Mouse (Mus musculus) E14TG2a.4 (cell line): ENCODE data around the gene Exosc5.
A peak's percentile ranks its signal among the peaks of the same experiment; 100 is the strongest.

Experiments
- H3K27me3 ChIP-seq: 2 replicates; pipeline ENCODE4 v1.6.1; 2014; ENCODE audit warnings: low read length, control low read depth; ENCODE audit not compliant: insufficient read depth
- H3K36me3 ChIP-seq: 2 replicates; pipeline ENCODE4 v1.6.1; 2014; ENCODE audit warnings: low read length, control low read depth; ENCODE audit not compliant: insufficient read depth
- H3K4me1 ChIP-seq: replicated peaks from 2 replicates; pipeline ENCODE4 v1.6.1; 2014; ENCODE audit warnings: low read depth, low read length, control low read depth
- H3K4me3 ChIP-seq: replicated peaks from 2 replicates; pipeline ENCODE4 v1.5.1; 2014; ENCODE audit warnings: mild to moderate bottlenecking, low read length
- H3K9me3 ChIP-seq: 2 replicates; pipeline ENCODE4 v1.6.1; 2014; ENCODE audit warnings: low read length, control low read depth
- CTCF ChIP-seq: conservative IDR thresholded peaks from 2 replicates; pipeline ENCODE4 v1.5.1; 2014; ENCODE audit warnings: low read length
- NANOG ChIP-seq: IDR thresholded peaks from 2 replicates; pipeline ENCODE4 v1.6.1; 2014; ENCODE audit warnings: borderline replicate concordance, low read length, mixed read lengths
- POU5F1 ChIP-seq: IDR thresholded peaks from 2 replicates; pipeline ENCODE4 v1.6.1; 2014; ENCODE audit warnings: low read length, borderline replicate concordance

The Exosc5 gene

DNA sequence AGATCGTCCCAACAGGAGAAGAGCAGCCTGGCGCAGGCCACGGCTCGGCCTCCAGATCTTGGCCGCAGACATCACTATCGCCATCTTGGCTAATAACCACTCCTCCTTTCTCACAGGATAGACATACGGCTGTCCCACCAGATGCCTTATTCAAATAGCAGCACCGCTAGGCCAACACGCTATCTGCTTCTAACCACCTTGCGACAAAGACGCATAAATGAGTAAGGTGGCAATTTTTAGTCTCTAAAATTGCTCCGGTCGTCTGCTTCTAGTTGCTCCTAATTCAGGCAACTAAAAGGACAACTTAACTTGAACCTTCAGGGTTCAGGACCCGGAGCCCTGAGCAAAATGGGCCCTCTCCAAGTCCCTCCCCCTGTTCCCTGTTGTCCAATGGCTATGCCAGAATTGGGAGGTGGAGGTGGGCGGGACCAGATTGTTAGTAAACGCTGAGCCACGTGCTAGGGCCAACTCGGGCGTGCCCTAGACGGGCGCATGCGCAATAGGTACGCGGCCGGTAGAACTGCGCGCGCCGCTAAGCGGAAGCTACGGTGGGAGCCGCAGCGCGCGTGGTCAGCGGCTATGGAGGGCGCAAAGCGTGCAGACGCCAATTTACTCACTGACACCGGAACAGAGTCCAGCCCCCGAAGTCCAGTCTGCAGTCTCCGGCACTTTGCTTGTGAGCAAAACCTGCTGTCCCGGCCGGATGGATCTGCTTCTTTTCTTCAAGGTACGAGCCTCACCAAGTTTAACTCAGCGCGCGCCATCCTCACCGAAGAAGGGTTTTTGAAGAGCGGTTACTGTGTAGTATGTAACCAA lies at the start of gene Exosc5, which contains the start of gene Bckdha:
Exosc5 (plus strand) TSS at position 508 of the 816 bp plus-strand sequence.
Bckdha (minus strand) TSS at position 325 of the 816 bp plus-strand sequence.
- Histone ChIP-seq H3K4me3 (peak within 1 kb of the TSS; percentile 89), H3K9me3 (no peaks in the 10 kb centered on the region), H3K4me1 (peaks cover 84% of the 10 kb centered on the region), H3K36me3 (peaks cover 45% of the 10 kb centered on the region), H3K27me3 (no peaks in the 10 kb centered on the region)
- TF ChIP-seq NANOG = no peak
- no peak for TF ChIP-seq POU5F1
- no peak for TF ChIP-seq CTCF

DNA sequence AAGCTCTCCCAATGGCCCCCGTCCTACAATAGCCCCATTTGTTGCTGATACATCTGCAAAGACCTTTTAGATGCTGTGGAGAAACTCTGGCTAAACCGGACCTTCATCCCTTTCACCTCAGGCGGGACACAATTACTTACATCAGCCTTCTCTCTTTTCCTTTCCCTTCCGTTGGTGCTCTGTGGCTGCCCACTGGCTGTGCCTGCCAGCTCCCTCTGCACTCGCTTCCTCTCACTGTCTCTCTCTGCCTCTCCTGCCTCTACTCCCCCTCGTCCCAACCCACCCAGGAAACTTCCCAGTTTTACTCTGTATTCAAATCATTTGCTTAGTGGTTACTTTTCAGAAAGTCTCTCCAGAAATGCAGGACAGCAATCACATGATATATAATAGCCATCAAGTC lies 48.9 kb upstream of the Exosc5 start:
- H3K27me3 ChIP-seq = peaks cover 10% of the 10 kb centered on the region
- no peak overlapping the region for H3K4me3 ChIP-seq
- peaks cover 6% of the 10 kb centered on the region; the same call in 1 of the 2 replicates for H3K4me1 ChIP-seq
- H3K36me3 ChIP-seq = no peaks in the 10 kb centered on the region
- H3K9me3 ChIP-seq = no peaks in the 10 kb centered on the region
- no peak for TF ChIP-seq CTCF
- TF ChIP-seq NANOG = no peak
- TF ChIP-seq POU5F1 = no peak

DNA sequence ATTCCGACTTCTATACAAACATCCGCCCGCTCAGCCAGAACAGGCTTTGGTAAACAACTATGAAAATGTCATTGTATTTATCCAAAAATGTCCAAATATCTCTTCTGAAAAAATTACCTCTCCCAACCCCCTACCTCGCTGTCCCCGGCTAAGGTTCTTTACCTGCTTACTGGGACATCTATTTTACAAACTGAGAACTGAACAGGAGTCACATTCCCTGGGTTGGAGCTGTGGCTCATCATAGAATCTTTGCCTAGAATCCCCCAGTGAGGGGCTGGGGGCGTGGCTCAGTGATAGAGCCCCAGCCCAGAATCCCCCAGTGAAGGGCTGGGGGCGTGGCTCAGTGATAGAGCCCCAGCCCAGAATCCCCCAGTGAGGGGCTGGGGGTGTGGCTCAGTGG lies 47.5 kb upstream of the Exosc5 start:
- H3K4me3 ChIP-seq = no peak overlapping the region
- H3K4me1 ChIP-seq = peaks cover 6% of the 10 kb centered on the region; the same call in 1 of the 2 replicates
- no peaks in the 10 kb centered on the region for H3K36me3 ChIP-seq
- H3K27me3 ChIP-seq = peaks cover 18% of the 10 kb centered on the region
- no peak for TF ChIP-seq NANOG
- TF ChIP-seq POU5F1 = no peak
- no peak for TF ChIP-seq CTCF
- H3K9me3 ChIP-seq = no peaks in the 10 kb centered on the region

DNA sequence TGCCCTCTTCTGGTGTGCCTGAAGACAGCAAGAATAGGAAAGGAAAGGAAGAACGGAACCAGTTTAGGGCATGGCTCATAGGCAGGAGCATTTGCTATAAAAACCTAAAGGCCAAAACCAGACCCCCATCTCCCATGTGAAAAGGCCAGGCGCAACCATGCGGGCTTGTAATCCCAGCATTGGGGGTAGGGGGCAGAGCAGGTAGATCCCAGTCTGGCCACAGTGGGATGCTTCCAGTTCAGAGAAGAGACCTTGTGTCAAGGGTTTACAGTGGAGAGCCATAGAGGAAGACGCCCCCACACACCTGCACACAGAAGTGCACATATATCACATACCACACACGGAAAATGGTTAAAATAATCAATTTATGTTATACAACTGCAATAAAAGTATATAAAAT lies 44.9 kb upstream of the Exosc5 start:
- Histone ChIP-seq H3K9me3 (no peaks in the 10 kb centered on the region), H3K4me1 (peaks cover 23% of the 10 kb centered on the region), H3K27me3 (peaks cover 16% of the 10 kb centered on the region), H3K36me3 (no peaks in the 10 kb centered on the region), H3K4me3 (no peak overlapping the region)
- TF ChIP-seq NANOG (no peak), POU5F1 (no peak), CTCF (no peak; the same call in 1 of the 2 replicates)

DNA sequence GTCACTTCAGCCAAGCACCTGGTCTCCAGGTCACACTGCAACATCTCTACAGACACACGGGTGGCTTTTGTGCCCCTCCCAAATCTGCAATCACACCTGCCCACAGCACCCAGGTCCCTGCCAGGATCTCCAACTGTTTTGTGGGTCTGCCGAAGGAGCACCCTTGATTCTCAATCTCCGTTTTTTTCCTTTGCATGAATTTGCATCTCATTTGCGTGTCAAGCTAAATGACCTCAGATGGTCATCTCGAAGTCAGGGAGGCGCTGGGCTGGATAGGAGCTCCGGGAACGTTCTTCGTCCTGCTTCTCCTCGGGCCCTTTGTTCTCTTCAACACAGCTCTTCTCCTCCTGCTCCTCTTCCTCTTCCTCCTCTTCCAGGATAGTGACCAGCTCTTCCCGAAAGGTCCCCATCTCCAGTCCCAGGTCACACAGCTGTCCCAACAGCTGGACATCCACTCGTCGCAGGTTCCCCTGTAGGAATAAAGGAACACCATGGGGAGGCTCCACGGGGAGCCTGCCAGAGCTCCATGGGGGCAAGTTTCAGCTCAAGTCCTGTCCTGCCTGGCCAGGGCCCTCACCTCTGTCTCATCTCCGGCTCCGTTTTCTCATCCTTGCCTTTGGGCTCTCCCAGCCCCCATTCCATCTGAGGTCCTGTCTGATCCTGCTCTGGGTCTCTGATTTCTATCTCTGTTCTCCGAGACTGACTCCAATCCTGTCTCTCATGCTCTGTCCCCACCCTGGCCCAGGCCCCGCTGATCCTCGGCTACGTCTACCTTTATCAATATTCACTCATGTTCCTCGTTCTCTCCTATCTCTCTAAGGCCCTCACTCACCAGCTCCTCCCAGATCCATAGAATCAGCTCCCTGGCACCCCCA lies 43.9 kb upstream of the Exosc5 start:
- TF ChIP-seq CTCF (no peak), NANOG (no peak), POU5F1 (no peak)
- peaks cover 12% of the 10 kb centered on the region; the same call in 1 of the 2 replicates for H3K27me3 ChIP-seq
- peaks cover 29% of the 10 kb centered on the region for H3K4me1 ChIP-seq
- H3K36me3 ChIP-seq = 0 out of 2 replicates have a peak, but pooled peaks cover under 1% of the 10 kb centered on the region
- H3K4me3 ChIP-seq = no peak overlapping the region
- H3K9me3 ChIP-seq = no peaks in the 10 kb centered on the region

DNA sequence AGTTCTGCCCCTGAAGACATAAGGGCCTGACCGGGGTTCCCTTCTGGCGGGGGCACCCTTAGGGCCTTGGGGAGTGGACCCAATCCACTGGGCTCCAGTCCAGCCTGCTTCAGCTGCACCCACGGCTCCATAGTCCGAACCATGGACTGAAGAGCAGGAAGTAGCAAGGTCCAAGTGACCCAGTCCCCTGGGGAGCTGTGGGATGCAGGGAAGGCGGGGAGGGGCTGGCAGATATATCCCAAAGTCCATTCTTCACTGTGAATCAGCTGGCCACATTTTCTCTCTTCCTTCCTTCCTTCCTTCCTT lies 43.3 kb upstream of the Exosc5 start, which contains the start of gene Erich4:
Erich4 (minus strand) TSS at position 187 of the 306 bp plus-strand sequence.
- Histone ChIP-seq H3K4me1 (peaks cover 35% of the 10 kb centered on the region), H3K4me3 (no peak within 1 kb of the TSS), H3K27me3 (peaks cover 12% of the 10 kb centered on the region; the same call in 1 of the 2 replicates), H3K36me3 (peaks cover 6% of the 10 kb centered on the region), H3K9me3 (no peaks in the 10 kb centered on the region)
- TF ChIP-seq NANOG (no peak), CTCF (no peak), POU5F1 (no peak)

DNA sequence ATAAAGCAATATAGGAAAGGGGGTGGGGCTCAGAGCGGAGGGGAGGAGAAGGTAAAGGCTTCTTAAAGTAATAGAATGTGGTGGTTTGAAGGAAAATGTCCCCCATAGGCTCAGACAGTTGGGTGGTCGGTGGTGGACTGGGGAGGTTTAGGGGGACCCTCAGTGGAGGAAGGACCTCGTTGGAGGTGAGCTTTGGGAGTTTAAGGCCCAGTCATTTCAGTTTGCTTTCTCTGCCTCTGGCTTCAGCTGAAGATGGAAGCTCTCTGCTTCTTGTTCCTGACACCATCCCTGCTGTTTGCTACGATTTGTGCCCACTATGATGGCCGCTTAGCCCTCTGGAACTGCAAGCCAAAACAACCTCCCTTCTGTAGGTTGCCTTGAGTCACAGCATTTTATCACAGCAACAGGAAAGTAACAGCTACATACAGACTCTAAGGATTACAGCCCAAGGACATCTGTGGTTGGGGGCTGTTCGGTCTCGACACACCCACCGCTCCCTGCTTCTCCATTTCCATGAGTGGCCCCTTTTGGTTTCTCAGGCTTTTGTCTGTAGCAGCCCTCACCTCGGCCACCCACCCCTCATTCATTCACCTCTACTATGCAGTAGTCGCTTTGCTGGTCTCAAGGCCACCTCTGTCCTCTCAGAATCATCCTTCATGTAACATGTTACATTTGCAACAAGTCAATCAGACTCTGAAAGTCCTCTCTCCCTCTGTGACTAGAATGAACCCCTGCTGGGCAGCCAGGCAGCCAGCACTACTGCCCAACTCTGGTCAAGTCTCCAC lies 41.4 kb upstream of the Exosc5 start:
- no peak for TF ChIP-seq NANOG
- TF ChIP-seq POU5F1 = no peak
- Histone ChIP-seq H3K36me3 (peaks cover 25% of the 10 kb centered on the region), H3K27me3 (peaks cover 9% of the 10 kb centered on the region; the same call in 1 of the 2 replicates), H3K4me1 (peaks cover 34% of the 10 kb centered on the region), H3K4me3 (no peak overlapping the region), H3K9me3 (no peaks in the 10 kb centered on the region)
